Mouse (Mus musculus) spleen, adult 12 weeks (tissue): ENCODE results near the gene Recql5.

Experiments
- DNase-seq: peaks from one replicate; pipeline ENCODE4 v3.0.0; 2022; ENCODE audit warnings: low spot score

Recql5 gene

DNA sequence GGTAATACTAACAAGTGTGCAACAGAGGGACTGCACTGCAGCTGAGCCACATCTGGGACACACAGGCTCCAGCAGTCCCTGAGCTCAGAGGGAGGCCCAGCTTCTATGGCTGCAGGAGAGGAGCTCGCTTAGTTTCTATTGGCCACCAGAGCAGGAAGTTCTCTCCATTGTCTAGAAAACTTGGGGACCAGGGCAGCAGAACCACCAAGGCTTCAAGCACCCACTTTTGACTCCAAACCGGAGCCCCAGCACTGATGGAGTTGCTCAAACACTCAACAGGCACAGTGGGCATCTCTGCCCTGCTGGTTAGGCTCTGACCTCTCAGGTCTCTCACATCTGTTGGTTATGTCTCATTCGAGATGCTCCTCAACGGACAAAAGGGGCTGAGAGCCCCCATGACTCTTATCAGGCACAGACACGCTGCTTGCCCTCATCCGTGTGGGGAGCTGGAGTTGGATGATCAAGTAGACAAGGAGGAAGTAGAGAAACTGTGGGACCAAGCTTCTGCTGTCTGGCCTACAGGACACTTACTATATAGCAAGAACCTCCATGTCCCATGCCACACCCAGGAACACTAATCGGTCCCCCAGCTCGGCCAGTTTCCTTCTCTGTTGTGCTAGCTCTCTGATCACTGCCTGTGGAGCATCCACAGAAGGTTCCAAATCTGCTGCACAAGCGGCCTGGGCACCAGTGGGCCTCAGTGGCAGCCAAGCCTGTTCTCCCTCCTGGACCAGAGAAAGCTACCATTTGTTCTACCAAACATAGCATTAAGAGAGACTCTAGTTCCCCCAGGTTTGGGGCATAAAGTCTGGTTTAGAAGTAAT, 31.7 kb downstream of the Recql5 start:
- DNase-seq = peak; percentile 40

DNA sequence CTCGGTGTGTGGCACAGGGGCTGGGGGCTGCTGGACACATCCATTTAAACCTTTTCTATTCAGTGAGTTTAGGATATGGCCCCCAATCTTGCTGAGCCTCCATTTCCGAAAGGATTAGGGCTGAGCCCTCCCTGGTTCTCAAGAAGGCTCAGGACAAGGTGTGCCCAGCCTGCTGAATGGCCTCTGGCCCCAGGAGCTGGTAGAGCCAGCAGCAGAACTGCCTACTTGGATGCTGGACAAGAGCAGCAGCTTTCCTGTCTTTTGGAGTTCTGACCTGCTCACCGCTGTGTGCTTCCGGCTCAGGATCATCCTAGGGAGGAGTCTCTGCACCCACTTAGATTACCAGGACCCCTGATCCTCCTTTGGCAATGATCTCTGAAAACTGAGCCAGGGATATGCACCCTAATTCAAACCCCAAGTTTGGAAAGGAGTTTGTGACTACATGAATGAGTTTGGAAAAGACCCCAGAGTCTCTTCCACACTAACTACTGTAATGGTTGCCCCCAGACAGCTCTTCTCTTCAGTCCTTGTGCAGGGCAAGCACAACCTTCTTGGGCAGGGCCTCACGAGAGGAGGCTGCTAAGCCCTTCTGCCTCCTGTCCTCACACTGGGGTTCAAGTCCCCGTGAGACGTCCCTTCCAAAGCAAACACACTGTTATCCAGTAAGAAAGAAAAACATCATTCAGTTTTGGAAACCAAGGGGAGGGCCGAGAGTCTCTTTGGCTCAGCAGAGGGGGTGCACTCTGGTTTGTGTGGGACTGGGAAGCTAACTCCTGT, 32.5 kb downstream of the Recql5 start:
- DNase-seq = no peak

DNA sequence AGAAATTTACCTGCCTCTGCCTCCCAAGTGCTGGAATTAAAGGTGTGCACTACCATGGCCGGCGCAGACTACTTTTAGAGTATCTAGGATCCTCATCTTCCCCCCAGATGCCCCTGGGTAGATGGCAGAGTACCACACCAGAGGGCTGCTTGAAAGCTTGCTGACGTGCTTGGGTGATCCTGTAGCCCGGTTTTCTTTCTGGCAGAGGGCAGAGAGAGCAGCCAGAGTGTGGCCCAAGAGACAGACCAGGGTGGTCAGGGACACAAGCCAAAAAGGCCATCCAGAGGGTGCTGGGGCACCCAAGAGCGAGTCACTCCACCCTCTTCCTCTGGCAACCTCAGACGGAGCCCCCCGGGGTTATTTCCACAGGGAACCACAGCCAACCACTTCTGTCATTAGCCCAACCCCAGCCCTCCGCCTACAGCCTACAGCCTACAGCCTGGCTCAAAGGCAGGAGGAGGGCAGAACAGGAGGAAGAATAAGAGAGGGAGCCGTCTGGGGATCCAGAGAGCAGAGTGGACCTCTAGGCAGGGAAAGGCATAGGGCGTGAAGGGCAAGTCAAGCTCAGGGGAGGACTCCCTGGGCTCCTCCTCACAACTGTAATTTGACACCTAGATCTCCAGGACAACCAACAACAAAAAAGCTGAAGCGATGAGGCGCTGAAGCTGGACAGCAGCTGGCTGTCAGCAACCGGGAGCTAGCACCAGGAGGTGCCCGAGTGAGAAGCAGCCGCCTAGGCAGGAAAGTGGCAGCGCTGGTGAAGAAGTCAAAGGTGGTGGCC, 33.6 kb downstream of the Recql5 start, which contains the start of gene Smim5:
TSS of gene Smim5 (plus strand) at position 481 of the 781 bp plus-strand sequence.
- DNase-seq = no peak

GRCm38 (mm10) chr11:115898886-115899285, 34.4 kb downstream of the Recql5 start:
- DNase-seq = peak; percentile 69

GRCm38 (mm10) chr11:115898446-115898845, 34.8 kb downstream of the Recql5 start:
- no peak for DNase-seq

DNA sequence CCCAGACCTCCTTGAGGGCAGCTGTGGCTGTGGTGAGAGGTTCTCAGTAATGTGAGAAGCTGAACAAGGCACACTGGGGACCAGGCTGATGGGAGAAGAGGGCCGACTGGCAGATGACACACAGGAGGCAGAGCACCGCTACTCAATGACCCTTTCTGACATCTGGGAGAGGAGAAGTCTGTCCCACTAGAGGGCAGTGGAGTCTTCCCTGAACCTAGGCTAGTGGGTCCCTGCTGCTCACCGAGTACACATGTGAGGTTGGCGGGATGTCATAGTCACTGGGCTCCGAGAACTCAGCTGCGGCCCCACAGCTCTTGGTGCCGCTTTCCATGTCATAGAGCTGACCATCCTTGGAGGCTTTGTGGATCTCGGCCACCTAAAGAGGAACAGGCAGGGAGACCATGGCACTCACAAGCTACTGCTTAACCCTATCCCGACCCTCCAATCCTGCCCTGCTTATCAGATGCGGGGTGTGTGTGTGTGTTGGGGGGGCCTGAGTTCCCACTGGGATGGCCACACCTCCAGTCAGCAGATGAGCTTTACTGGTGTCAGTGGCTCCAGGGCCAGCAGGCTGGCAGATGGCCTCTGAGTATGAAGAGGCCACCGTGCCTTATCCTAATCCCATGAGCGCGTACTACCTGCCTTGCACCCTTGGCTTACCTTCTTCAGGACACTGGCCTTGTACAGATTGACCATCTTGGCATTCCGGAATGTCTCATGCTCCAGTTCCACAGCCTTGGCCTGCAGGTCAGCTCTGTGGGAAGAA, 38.3 kb downstream of the Recql5 start:
- DNase-seq = no peak

GRCm38 (mm10) chr11:115893071-115893470, 40.2 kb downstream of the Recql5 start:
- DNase-seq = no peak

GRCm38 (mm10) chr11:115892213-115892612, 41.1 kb downstream of the Recql5 start:
- no peak for DNase-seq

GRCm38 (mm10) chr11:115889159-115889558, 44.1 kb downstream of the Recql5 start:
- no peak for DNase-seq

- no peak for DNase-seq
Observed at GRCm38 (mm10) chr11:115888020-115888419, 45.3 kb downstream of the Recql5 start.

- no peak for DNase-seq
Observed at GRCm38 (mm10) chr11:115886446-115886845, 46.8 kb downstream of the Recql5 start.

DNA sequence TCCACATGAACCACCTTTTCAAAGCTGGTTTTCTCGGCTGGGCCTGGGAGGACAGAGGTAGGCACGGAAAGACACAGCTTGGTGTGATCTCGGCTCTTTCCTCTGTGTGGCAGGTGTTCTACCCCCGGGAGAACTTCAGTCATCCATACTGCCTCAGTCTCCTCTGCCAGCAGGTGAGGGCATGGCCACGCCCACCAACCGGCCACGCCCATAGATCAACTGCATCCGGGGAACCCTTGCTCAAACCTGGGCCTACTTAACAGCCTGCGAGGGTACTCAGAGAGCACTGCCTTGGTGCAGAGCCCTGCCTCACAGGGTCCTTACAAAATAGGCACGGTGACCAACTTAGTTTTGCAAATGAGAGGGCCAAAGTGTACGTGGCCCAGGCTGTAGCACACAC, 48.0 kb downstream of the Recql5 start:
- DNase-seq = no peak

DNA sequence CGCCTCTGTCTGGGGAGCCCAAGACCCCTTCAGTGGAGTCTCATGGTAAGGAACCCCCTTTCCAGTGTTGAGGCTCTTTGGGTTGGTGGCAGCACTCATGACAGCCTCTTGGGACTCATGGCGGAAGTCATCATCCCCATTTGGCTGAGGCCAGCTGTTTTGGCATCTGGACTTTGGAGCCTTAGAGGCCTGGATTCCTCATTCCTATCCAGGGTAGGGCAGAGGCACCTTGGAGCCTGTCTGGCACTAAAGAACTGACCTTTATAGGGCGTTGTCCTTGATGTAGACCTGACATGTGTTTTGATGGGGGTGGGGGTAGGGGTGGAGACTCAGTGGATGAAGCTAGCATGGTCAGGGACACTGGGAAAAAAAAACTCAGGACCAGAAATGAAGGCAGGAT, 48.9 kb downstream of the Recql5 start:
- DNase-seq = no peak

DNA sequence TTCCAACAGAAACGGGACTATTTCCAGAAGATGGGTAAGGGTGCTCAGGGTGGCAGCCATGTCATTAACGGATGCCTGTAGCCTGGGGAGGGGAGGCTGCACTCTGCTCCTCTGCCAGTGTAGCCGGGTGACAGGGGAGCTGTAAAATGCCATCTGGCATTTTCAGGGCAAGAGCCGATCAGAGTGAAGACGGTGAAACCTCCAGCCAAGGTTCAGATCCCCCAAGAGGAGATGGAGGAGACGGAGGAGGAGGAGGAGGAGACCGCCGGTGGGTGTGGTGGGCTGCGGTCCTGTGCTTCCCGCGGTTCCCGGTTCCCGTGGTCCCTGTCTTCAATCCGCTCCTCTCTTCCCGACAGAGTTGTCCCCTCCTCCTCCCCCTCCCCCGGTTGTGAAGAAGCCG, 50.0 kb downstream of the Recql5 start:
- no peak for DNase-seq

DNA sequence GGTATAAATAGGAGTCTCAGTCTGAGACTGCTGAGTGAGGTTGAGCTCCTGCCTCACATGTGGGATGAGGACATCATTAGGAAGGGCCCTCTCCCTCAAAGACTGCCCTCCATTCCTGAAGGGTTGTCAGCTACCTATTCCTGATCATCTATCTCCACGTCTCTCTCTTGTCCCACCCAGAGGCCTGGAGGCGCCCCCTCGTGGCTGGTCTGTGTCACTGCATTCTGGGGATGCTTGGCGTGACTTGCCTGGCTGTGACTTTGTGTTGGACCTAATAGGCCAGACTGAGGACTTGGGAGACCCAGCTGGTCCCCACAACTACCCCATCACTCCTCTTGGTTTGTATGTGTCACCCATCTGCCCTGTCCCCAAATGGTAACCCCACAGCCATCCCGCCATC, 52.3 kb downstream of the Recql5 start:
- DNase-seq = peak; percentile 49

- no peak for DNase-seq
Observed at GRCm38 (mm10) chr11:115878071-115878470, 55.2 kb downstream of the Recql5 start.

GRCm38 (mm10) chr11:115877174-115877755, 56.0 kb downstream of the Recql5 start:
- DNase-seq = no peak

DNA sequence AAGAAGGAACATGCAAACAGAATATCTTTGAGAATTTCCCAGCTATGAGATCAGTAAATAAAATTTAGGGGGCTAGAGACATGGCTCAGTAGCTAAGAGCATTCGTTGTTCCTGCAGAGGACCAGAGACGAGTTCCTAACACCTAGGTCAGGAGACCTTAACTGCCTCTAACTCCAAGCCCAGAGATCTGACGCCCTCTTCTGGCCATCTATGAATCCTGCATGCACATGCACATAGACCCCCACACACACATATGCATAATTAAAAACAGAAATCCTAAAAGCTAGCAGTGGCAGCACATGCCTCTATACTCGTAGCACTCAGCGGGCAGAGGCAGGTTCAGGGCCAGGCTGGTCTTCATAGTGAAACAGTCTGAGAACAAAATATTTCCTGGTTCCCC, 56.8 kb downstream of the Recql5 start:
- no peak for DNase-seq

DNA sequence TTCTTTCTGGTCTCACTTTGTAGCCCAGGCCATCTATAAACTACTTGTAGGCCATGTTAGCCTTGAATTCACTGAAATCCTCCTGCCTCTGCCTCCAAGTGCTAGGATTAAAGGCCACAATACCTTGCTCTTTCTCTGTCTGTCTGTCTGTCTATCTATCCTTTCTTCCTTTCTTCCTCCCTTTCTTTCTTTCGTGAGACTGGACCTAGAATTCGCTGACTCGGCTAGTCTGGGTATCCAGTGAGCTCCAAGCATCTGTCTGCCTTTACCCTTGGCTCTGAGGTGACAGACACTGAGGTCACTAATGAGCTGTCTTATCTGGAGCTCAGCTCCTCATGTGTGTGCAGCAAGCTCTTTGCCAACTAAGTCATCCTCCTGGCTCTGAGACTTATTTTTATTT, 57.3 kb downstream of the Recql5 start:
- no peak for DNase-seq

DNA sequence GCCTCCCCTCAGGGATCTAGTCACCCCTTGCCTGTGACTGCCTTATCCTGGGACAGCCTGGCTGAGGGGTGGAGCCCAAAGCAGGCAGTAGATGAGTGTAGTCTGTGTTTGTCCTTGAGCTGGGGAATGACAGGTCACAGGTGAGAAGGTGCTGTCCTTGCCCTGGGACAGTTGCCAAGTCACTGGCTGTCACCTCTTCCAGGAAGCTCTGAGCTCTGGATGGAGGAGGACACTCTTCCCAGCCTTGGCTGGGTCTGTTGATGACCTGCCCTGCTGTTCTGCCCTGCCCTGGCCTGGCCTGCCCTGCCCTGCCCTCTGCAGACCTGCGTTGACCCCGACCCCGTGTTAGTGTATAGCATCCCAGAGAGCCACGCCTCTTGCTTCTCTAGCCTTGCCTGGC, 60.8 kb downstream of the Recql5 start:
- no peak for DNase-seq

DNA sequence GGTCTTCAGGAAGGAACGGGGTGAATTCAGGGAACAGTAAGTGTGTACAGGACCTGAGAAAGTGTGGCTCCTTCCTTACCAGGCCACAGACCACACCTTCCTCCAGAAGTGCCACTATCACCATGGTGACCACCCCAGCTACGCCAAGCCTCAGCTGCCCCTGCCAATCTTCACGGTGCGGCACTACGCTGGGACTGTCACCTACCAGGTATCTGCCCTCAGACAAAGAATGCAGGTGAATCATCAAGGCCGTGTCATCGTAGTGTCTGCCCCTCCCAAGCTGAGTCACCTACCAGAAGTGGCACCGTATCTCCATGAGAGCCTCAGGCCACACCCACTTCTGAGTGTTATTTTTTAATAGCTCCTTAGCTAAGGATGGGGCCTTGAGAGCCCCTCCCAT, 63.9 kb downstream of the Recql5 start:
- no peak for DNase-seq
